Mouse (Mus musculus) intestine, postnatal 0 days (tissue): ENCODE results near the gene Jph2. TPM values are rescaled to one million over a fixed set of nuclear protein-coding genes. Genes with fewer than 3 reads are reported as not detected.

Experiments
- ATAC-seq: fragments of 200-750 bp; cut with Nextera tagmentation; 2 replicates; pipeline ENCODE4 v1.8.0; 2017; ENCODE audit warnings: mild to moderate bottlenecking, moderate TSS enrichment, moderate library complexity
- H3K27ac ChIP-seq: fragments of 300-500 bp; sonication (generic); 2 replicates; pipeline ENCODE4 v1.5.1; 2014; ENCODE audit warnings: mild to moderate bottlenecking, low read depth, low read length, moderate library complexity
- H3K27me3 ChIP-seq: fragments of 300-500 bp; sonication (generic); replicated peaks from 2 replicates; pipeline ENCODE4 v1.6.1; 2014; ENCODE audit warnings: low read length, mixed read lengths; ENCODE audit not compliant: control insufficient read depth, insufficient read depth
- H3K36me3 ChIP-seq: fragments of 300-500 bp; sonication (generic); 2 replicates; pipeline ENCODE4 v1.6.1; 2014; ENCODE audit warnings: mild to moderate bottlenecking, moderate library complexity; ENCODE audit not compliant: control insufficient read depth, insufficient read depth
- H3K4me1 ChIP-seq: fragments of 300-500 bp; sonication (generic); replicated peaks from 2 replicates; pipeline ENCODE4 v1.6.1; 2014; ENCODE audit warnings: antibody characterized with exemption, low read length, mixed read lengths; ENCODE audit not compliant: control insufficient read depth, insufficient read depth
- H3K4me2 ChIP-seq: fragments of 300-500 bp; sonication (generic); replicated peaks from 2 replicates; pipeline ENCODE4 v1.6.1; 2014; ENCODE audit warnings: low read depth, mild to moderate bottlenecking, moderate library complexity
- H3K4me3 ChIP-seq: fragments of 300-500 bp; sonication (generic); 2 replicates; pipeline ENCODE4 v1.5.1; 2014; ENCODE audit warnings: low read depth, low read length
- H3K9ac ChIP-seq: fragments of 300-500 bp; sonication (generic); 2 replicates; pipeline ENCODE4 v1.6.1; 2014; ENCODE audit warnings: mild to moderate bottlenecking, low read depth, low read length
- H3K9me3 ChIP-seq: fragments of 300-500 bp; sonication (generic); 2 replicates; pipeline ENCODE4 v1.6.1; 2016; ENCODE audit warnings: mixed run types; ENCODE audit not compliant: control insufficient read depth
- CTCF ChIP-seq: sonication (generic); IDR thresholded peaks from 2 replicates; pipeline ENCODE4 v1.5.1; 2016; ENCODE audit warnings: low read depth, mild to moderate bottlenecking, control low read depth, antibody characterized with exemption, moderate library complexity
- WGBS: fragments of 180-500 bp; shearing (Covaris S2); extraction: QIAGEN DNeasy Blood & Tissue Kit; methylation state at CpG from one replicate; pipeline ENCODE4 v1.1.7; 2014; 5-methylcytosine and 5-hydroxymethylcytosine counted together
- polyA plus RNA-seq: library from polyadenylated mRNA; unstranded; fragments of >200 nt; fragmentation: Nextera tagmentation; extraction: Ambion mirVana; gene quantifications from 2 replicates; pipeline ENCODE4 v1.2.1, GENCODE M21; 2015

Gene Jph2
- polyA plus RNA-seq, 1 experiment from 2014 or later: 9.8 TPM

GRCm38 (mm10) chr2:163375468-163375867 is 22.3 kb downstream of the Jph2 start:
- no peak for TF ChIP-seq CTCF
- Histone ChIP-seq H3K9me3 (no peaks in the 10 kb centered on the region), H3K4me2 (no peak overlapping the region), H3K36me3 (no peaks in the 10 kb centered on the region), H3K27me3 (peaks cover 14% of the 10 kb centered on the region), H3K4me1 (no peaks in the 10 kb centered on the region), H3K4me3 (no peak overlapping the region), H3K9ac (no peak overlapping the region), H3K27ac (no peak overlapping the region)
- ATAC-seq: no peak
- 42% methylated on average over 35 of the region's 35 CpGs for WGBS

GRCm38 (mm10) chr2:163372627-163373026 is 25.2 kb downstream of the Jph2 start:
- no peak overlapping the region for H3K4me3 ChIP-seq
- no peak overlapping the region for H3K4me2 ChIP-seq
- no peak overlapping the region for H3K27ac ChIP-seq
- no peak overlapping the region for H3K9ac ChIP-seq
- no peak for TF ChIP-seq CTCF
- H3K27me3 ChIP-seq: peaks cover 14% of the 10 kb centered on the region
- H3K36me3 ChIP-seq: no peaks in the 10 kb centered on the region
- no peaks in the 10 kb centered on the region for H3K9me3 ChIP-seq
- no peak for ATAC-seq
- WGBS: 78% methylated on average over 1 of the region's 1 CpGs
- 0 out of 2 replicates have a peak, but pooled peaks cover 3% of the 10 kb centered on the region for H3K4me1 ChIP-seq

GRCm38 (mm10) chr2:163370175-163370574 is 27.6 kb downstream of the Jph2 start:
- H3K9ac ChIP-seq: no peak overlapping the region
- WGBS: 39% methylated on average over 4 of the region's 4 CpGs
- 0 out of 2 replicates have a peak, but pooled peaks cover 1% of the 10 kb centered on the region for H3K27me3 ChIP-seq
- no peak overlapping the region for H3K4me3 ChIP-seq
- no peaks in the 10 kb centered on the region for H3K36me3 ChIP-seq
- ATAC-seq: no peak
- H3K27ac ChIP-seq: peak overlapping the region; percentile 15; the same call in 1 of the 2 replicates
- 0 out of 2 replicates have a peak, but pooled peaks cover 3% of the 10 kb centered on the region for H3K4me1 ChIP-seq
- TF ChIP-seq CTCF: no peak
- H3K9me3 ChIP-seq: no peaks in the 10 kb centered on the region
- no peak overlapping the region for H3K4me2 ChIP-seq

GRCm38 (mm10) chr2:163364785-163365541 is 32.8 kb downstream of the Jph2 start:
- Histone ChIP-seq H3K4me2 (no peak overlapping the region), H3K4me3 (no peak overlapping the region), H3K9me3 (no peaks in the 10 kb centered on the region), H3K27me3 (no peaks in the 10 kb centered on the region), H3K36me3 (no peaks in the 10 kb centered on the region), H3K9ac (no peak overlapping the region), H3K27ac (no peak overlapping the region), H3K4me1 (no peaks in the 10 kb centered on the region)
- ATAC-seq: no peak
- WGBS: 66% methylated on average over 18 of the region's 18 CpGs
- no peak for TF ChIP-seq CTCF

- Histone ChIP-seq H3K9ac (no peak overlapping the region), H3K36me3 (no peaks in the 10 kb centered on the region), H3K4me1 (no peaks in the 10 kb centered on the region), H3K27ac (no peak overlapping the region), H3K27me3 (no peaks in the 10 kb centered on the region), H3K9me3 (no peaks in the 10 kb centered on the region), H3K4me3 (no peak overlapping the region), H3K4me2 (no peak overlapping the region)
- no peak for TF ChIP-seq CTCF
- ATAC-seq: no peak
- WGBS: 57% methylated on average over 12 of the region's 12 CpGs
Observed at GRCm38 (mm10) chr2:163362940-163363921, 34.6 kb downstream of the Jph2 start.
